Mouse (Mus musculus) heart, postnatal 0 days (tissue): ENCODE results near the gene Limch1.

Experiments
- CTCF ChIP-seq: IDR thresholded peaks from 2 replicates; pipeline ENCODE4 v1.5.1; 2016; ENCODE audit warnings: antibody characterized with exemption, control low read depth, low read depth
- EP300 ChIP-seq: IDR thresholded peaks from 2 replicates; pipeline ENCODE4 v1.6.1; 2016; ENCODE audit warnings: antibody characterized with exemption, low read depth

GRCm38 (mm10) chr5:66889337-66889736 lies 143.7 kb downstream of the Limch1 start:
- TF ChIP-seq CTCF = no peak
- TF ChIP-seq EP300 = no peak
